Mouse (Mus musculus) skeletal muscle tissue, postnatal 0 days (tissue): Measurements from ENCODE around the gene Aldoart2. TPM values are rescaled to one million over a fixed set of nuclear protein-coding genes. Genes with fewer than 3 reads are reported as not detected.

ENCODE experiments used
- polyA plus RNA-seq: library from polyadenylated mRNA; unstranded; fragments of >200 nt; fragmentation: Nextera tagmentation; extraction: Ambion mirVana; gene quantifications from 2 replicates; pipeline ENCODE4 v1.2.1, GENCODE M21; 2015

Gene Aldoart2
- polyA plus RNA-seq = 0.14 and 0.27 TPM in 2 replicates

GRCm38 (mm10) chr12:55565206-55565605 lies at the start of gene Aldoart2:
Aldoart2 (plus strand) TSS chr12:55565239.

GRCm38 (mm10) chr12:55598887-55599561 lies 34.0 kb downstream of the Aldoart2 start, which contains the start of gene Insm2:
Insm2 (plus strand) TSS chr12:55599427.

Other genes with a start within 250 kb of the Aldoart2 start
- 455 and 462 TPM in 2 replicates for gene Psma6, start 181.0 kb upstream of the Aldoart2 start, polyA plus RNA-seq
- gene Nfkbia, start 72.6 kb upstream of the Aldoart2 start, polyA plus RNA-seq = 69.8 and 86.8 TPM in 2 replicates
- not detected in 2 replicates for gene Insm2, start 34.2 kb downstream of the Aldoart2 start, polyA plus RNA-seq